ENCODE assay signal across 21 mouse cellular contexts in genomic region chr7:24451855-24452311, GRCm38 (mm10). TPM values are rescaled to one million over a fixed set of nuclear protein-coding genes. Genes with fewer than 3 reads are reported as not detected.
A peak's percentile ranks its signal among the peaks of the same experiment; 100 is the strongest.
DNase-seq lines count a peak whose midpoint lies in the region; ATAC-seq and TF ChIP-seq lines count a peak whose summit lies in the region.
"Had no signal": no experiment of that assay in that cellular context is flagged by ENCODE, and none has a peak within 500 bp of the region (broad histone marks: within the 10 kb centered on the region; RNA-seq: fewer than 3 reads in every experiment).

Gene Irgc1, minus strand, starts transcription at chr7:24452297.

- WGBS in hindbrain, embryonic 13.5 days = 87% methylated on average over 9 of the region's 9 CpGs

- no peaks in the 10 kb centered on the region for H3K36me3 ChIP-seq in hindbrain, embryonic 13.5 days
- H3K36me3 ChIP-seq: forebrain, embryonic 12.5 days; limb, embryonic 15.5 days had no signal

- H3K4me2 ChIP-seq in hindbrain, embryonic 13.5 days = no peak within 1 kb of the TSS
- H3K4me2 ChIP-seq: forebrain, embryonic 12.5 days; heart, embryonic 11.5 days; limb, embryonic 15.5 days; lung, embryonic 14.5 days had no signal

- TF ChIP-seq CTCF in gastrocnemius, adult 2 months (IDR thresholded peaks at IDR 0.05) = no peak

- no peak within 1 kb of the TSS for H3K9ac ChIP-seq in hindbrain, embryonic 13.5 days
- H3K9ac ChIP-seq: forebrain, embryonic 12.5 days; limb, embryonic 15.5 days; lung, embryonic 14.5 days had no signal

- DNase-seq in right cerebral cortex, adult 18-20 months = peak; percentile 41
- DNase-seq in right cerebral cortex, postnatal 36 days (ENCODE audit: low spot score in 2 of 2) = no peak
- DNase-seq in CD4-positive helper T cell, adult 2 months (ENCODE audit: low read depth, low spot score) = peak; percentile 64
- DNase-seq in brain, adult 2 months (ENCODE audit: low read depth, low spot score) = peak; percentile 68
- DNase-seq in natural killer cell, adult 2 months (ENCODE audit: low spot score in 2 of 2) = peak; percentile 13 to 55
- no peak for DNase-seq in gastrocnemius, adult 2 months
- no peak for DNase-seq in urinary bladder, postnatal 10 days (ENCODE audit: low spot score)
- DNase-seq: adrenal gland, adult 2 months; cerebellum, postnatal 25 days; gastrocnemius, postnatal 14 days; heart, postnatal 36 days; lung, embryonic 14.5 days; thymus, postnatal 4 days had no signal

- no peak within 1 kb of the TSS for H3K4me3 ChIP-seq in gastrocnemius, adult 2 months
- no peak within 1 kb of the TSS for H3K4me3 ChIP-seq in hindbrain, embryonic 13.5 days
- H3K4me3 ChIP-seq: forebrain, embryonic 12.5 days; limb, embryonic 15.5 days had no signal

- no peak within 1 kb of the TSS for H3K27ac ChIP-seq in gastrocnemius, adult 2 months
- H3K27ac ChIP-seq in hindbrain, embryonic 13.5 days = no peak within 1 kb of the TSS
- H3K27ac ChIP-seq: forebrain, embryonic 12.5 days; kidney, postnatal 0 days; limb, embryonic 15.5 days had no signal

- no peak for ATAC-seq in hindbrain, embryonic 13.5 days (ENCODE audit: low FRiP score)
- ATAC-seq: Patski had no signal

- no peaks in the 10 kb centered on the region for H3K4me1 ChIP-seq in hindbrain, embryonic 13.5 days (replicated peaks)
- H3K4me1 ChIP-seq: forebrain, embryonic 12.5 days; limb, embryonic 15.5 days had no signal

- H3K27me3 ChIP-seq in hindbrain, embryonic 13.5 days = 0 out of 2 replicates have a peak, but pooled peaks cover 6% of the 10 kb centered on the region
- H3K27me3 ChIP-seq: limb, embryonic 15.5 days; Patski had no signal

- intact Hi-C loops in gastrocnemius, adult 2 months (cut with DNase I) = no loop called here

- no peaks in the 10 kb centered on the region for H3K9me3 ChIP-seq in hindbrain, embryonic 13.5 days
- H3K9me3 ChIP-seq: forebrain, embryonic 12.5 days; limb, embryonic 15.5 days had no signal

RNA-seq across cellular contexts. Expression of gene Irgc1, which starts in this region (rescaled TPM):
- total RNA-seq in gastrocnemius, adult 2 months (2021) = not detected
- polyA plus RNA-seq in hindbrain, embryonic 13.5 days (2015; fragmentation: Nextera tagmentation; extraction: Ambion mirVana) = not detected in 2 replicates
- total RNA-seq: adrenal gland, adult 2 months; heart, postnatal 36 days; megakaryocyte-erythroid progenitor cell, adult 5-6 weeks had no signal
- polyA plus RNA-seq: adrenal gland, adult 2 months; forebrain, embryonic 12.5 days; heart, embryonic 11.5 days; intestine, embryonic 14.5 days; kidney, postnatal 0 days; lung, embryonic 14.5 days; Patski had no signal

Comparison
In these comparisons a context has a peak if more than half of its experiments do, and no peak if none do; other contexts are left out.
1. DNase-seq: peak in right cerebral cortex, adult 18-20 months (single experiment), CD4-positive helper T cell, adult 2 months (single experiment), brain, adult 2 months (single experiment) and natural killer cell, adult 2 months (2 of 2); none in right cerebral cortex, postnatal 36 days (0 of 2), gastrocnemius, adult 2 months (single experiment) and urinary bladder, postnatal 10 days (single experiment).